In the genomic region with DNA sequence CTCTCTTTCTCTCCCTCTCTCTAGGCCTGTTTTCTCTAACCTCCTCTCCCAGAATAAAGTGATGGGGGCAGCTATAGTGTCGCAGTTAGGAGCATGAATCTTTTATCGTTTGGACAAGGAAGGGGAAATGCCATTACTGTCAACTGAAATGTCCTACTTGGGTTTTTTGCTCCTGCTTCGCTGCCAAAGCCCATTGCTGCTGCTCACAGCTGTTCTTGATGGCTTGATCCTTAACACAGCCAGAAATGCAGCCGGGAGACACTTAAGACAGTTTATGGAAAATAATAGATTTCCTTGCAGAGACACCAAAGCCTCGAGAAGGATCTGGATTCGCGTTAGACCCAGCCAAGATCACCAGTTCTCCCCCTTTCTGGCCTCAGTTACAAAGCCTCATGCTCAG, we compare ENCODE assay signal across 20 mouse cellular contexts.
DNase-seq lines count a peak whose midpoint lies in the region; ATAC-seq and TF ChIP-seq lines count a peak whose summit lies in the region.
"Had no signal": no experiment of that assay in that cellular context is flagged by ENCODE, and none has a peak within 500 bp of the region (broad histone marks: within the 10 kb centered on the region; RNA-seq: fewer than 3 reads in every experiment).

No protein-coding gene starts in this region.

- H3K4me2 ChIP-seq in embryonic facial prominence, embryonic 13.5 days: no peak overlapping the region
- no peak overlapping the region for H3K4me2 ChIP-seq in hindbrain, embryonic 16.5 days (ENCODE audit: low read length)
- H3K4me2 ChIP-seq in hindbrain, embryonic 11.5 days (replicated peaks; ENCODE audit: low read depth, low read length): no peak overlapping the region
- H3K4me2 ChIP-seq in lung, embryonic 14.5 days: no peak overlapping the region
- H3K4me2 ChIP-seq in embryonic facial prominence, embryonic 15.5 days (replicated peaks): no peak overlapping the region
- H3K4me2 ChIP-seq: intestine, embryonic 15.5 days; liver, embryonic 15.5 days; midbrain, embryonic 13.5 days had no signal

- H3K9ac ChIP-seq in embryonic facial prominence, embryonic 13.5 days: no peak overlapping the region
- H3K9ac ChIP-seq in hindbrain, embryonic 16.5 days (ENCODE audit: low read depth, low read length): no peak overlapping the region
- H3K9ac ChIP-seq in hindbrain, embryonic 11.5 days (ENCODE audit: low read depth, low read length): no peak overlapping the region
- H3K9ac ChIP-seq in lung, embryonic 14.5 days: no peak overlapping the region
- H3K9ac ChIP-seq in embryonic facial prominence, embryonic 15.5 days: no peak overlapping the region
- H3K9ac ChIP-seq: intestine, embryonic 15.5 days; liver, embryonic 15.5 days; midbrain, embryonic 13.5 days had no signal

- H3K4me3 ChIP-seq in embryonic facial prominence, embryonic 13.5 days: no peak overlapping the region
- no peak overlapping the region for H3K4me3 ChIP-seq in embryonic facial prominence, embryonic 10.5 days
- no peak overlapping the region for H3K4me3 ChIP-seq in hindbrain, embryonic 16.5 days (ENCODE audit: low read length)
- no peak overlapping the region for H3K4me3 ChIP-seq in hindbrain, embryonic 11.5 days (ENCODE audit: low read depth, low read length)
- no peak overlapping the region for H3K4me3 ChIP-seq in lung, embryonic 14.5 days (ENCODE audit: low read depth, low read length)
- H3K4me3 ChIP-seq in embryonic facial prominence, embryonic 15.5 days (replicated peaks): no peak overlapping the region
- H3K4me3 ChIP-seq: heart, adult 2 months; intestine, embryonic 15.5 days; liver, embryonic 15.5 days; midbrain, embryonic 13.5 days; myocyte had no signal

- no peaks in the 10 kb centered on the region for H3K9me3 ChIP-seq in embryonic facial prominence, embryonic 13.5 days
- no peaks in the 10 kb centered on the region for H3K9me3 ChIP-seq in embryonic facial prominence, embryonic 10.5 days
- H3K9me3 ChIP-seq in hindbrain, embryonic 16.5 days (ENCODE audit: control insufficient read depth, low read length): no peaks in the 10 kb centered on the region
- no peaks in the 10 kb centered on the region for H3K9me3 ChIP-seq in hindbrain, embryonic 11.5 days (ENCODE audit: control insufficient read depth, low read length)
- no peaks in the 10 kb centered on the region for H3K9me3 ChIP-seq in lung, embryonic 14.5 days (ENCODE audit: low read depth, low read length)
- H3K9me3 ChIP-seq in embryonic facial prominence, embryonic 15.5 days (replicated peaks): no peaks in the 10 kb centered on the region
- H3K9me3 ChIP-seq: intestine, embryonic 15.5 days; liver, embryonic 15.5 days; midbrain, embryonic 13.5 days had no signal

- DNase-seq in embryonic facial prominence, embryonic 10.5 days (ENCODE audit: low spot score): no peak
- DNase-seq in hindbrain, embryonic 11.5 days (ENCODE audit: low spot score): no peak
- peak; percentile 61 for DNase-seq in lung, embryonic 14.5 days
- no peak for DNase-seq in lung, adult 18-20 months
- DNase-seq in right cerebral cortex, postnatal 14 days: no peak
- DNase-seq: adrenal gland, adult 8-10 months; cerebellum, adult 8-10 months; gastrocnemius, postnatal 25 days; heart, adult 2 months; heart, postnatal 36 days had no signal

- H3K27me3 ChIP-seq in embryonic facial prominence, embryonic 13.5 days: no peaks in the 10 kb centered on the region
- no peaks in the 10 kb centered on the region for H3K27me3 ChIP-seq in embryonic facial prominence, embryonic 10.5 days (replicated peaks; ENCODE audit: low read depth, poor library complexity, severe bottlenecking)
- no peaks in the 10 kb centered on the region for H3K27me3 ChIP-seq in hindbrain, embryonic 16.5 days (replicated peaks; ENCODE audit: control insufficient read depth, insufficient read depth, low read length)
- no peaks in the 10 kb centered on the region for H3K27me3 ChIP-seq in hindbrain, embryonic 11.5 days (ENCODE audit: control insufficient read depth, insufficient read depth, low read length)
- no peaks in the 10 kb centered on the region for H3K27me3 ChIP-seq in lung, embryonic 14.5 days (ENCODE audit: insufficient read depth, low read length)
- H3K27me3 ChIP-seq in embryonic facial prominence, embryonic 15.5 days: no peaks in the 10 kb centered on the region
- H3K27me3 ChIP-seq: intestine, embryonic 15.5 days; liver, embryonic 15.5 days; midbrain, embryonic 13.5 days; Patski had no signal

- no peak for TF ChIP-seq CTCF in lung, embryonic 14.5 days (IDR thresholded peaks at IDR 0.05; ENCODE audit: low read depth)

- H3K27ac ChIP-seq in embryonic facial prominence, embryonic 13.5 days: peak overlapping the region; percentile 7; the same call in 1 of the 2 replicates
- H3K27ac ChIP-seq in embryonic facial prominence, embryonic 10.5 days (replicated peaks): no peak overlapping the region
- H3K27ac ChIP-seq in hindbrain, embryonic 16.5 days (ENCODE audit: low read depth, low read length): 0 out of 2 replicates have a peak overlapping the region, but pooled peaks have one; percentile 9
- H3K27ac ChIP-seq in hindbrain, embryonic 11.5 days (ENCODE audit: low read depth, low read length): no peak overlapping the region
- no peak overlapping the region for H3K27ac ChIP-seq in lung, embryonic 14.5 days (ENCODE audit: low read depth)
- H3K27ac ChIP-seq in embryonic facial prominence, embryonic 15.5 days (replicated peaks): 0 out of 2 replicates have a peak overlapping the region, but pooled peaks have one; percentile 39
- H3K27ac ChIP-seq: heart, adult 2 months; intestine, embryonic 15.5 days; liver, embryonic 15.5 days; midbrain, embryonic 13.5 days; stomach, postnatal 0 days had no signal

- WGBS in embryonic facial prominence, embryonic 13.5 days: 67% methylated on average over 7 of the region's 7 CpGs
- 86% methylated on average over 7 of the region's 7 CpGs for WGBS in embryonic facial prominence, embryonic 10.5 days
- 69% methylated on average over 7 of the region's 7 CpGs for WGBS in hindbrain, embryonic 16.5 days
- WGBS in hindbrain, embryonic 11.5 days: 83% methylated on average over 7 of the region's 7 CpGs
- 42% methylated on average over 7 of the region's 7 CpGs for WGBS in lung, embryonic 14.5 days
- 55% methylated on average over 7 of the region's 7 CpGs for WGBS in embryonic facial prominence, embryonic 15.5 days

- no peaks in the 10 kb centered on the region for H3K36me3 ChIP-seq in embryonic facial prominence, embryonic 13.5 days
- peaks cover 12% of the 10 kb centered on the region for H3K36me3 ChIP-seq in embryonic facial prominence, embryonic 10.5 days (replicated peaks)
- H3K36me3 ChIP-seq in hindbrain, embryonic 16.5 days (ENCODE audit: control insufficient read depth, insufficient read depth, low read length): 0 out of 2 replicates have a peak, but pooled peaks cover 4% of the 10 kb centered on the region
- no peaks in the 10 kb centered on the region for H3K36me3 ChIP-seq in hindbrain, embryonic 11.5 days (ENCODE audit: control insufficient read depth, insufficient read depth, low read length)
- no peaks in the 10 kb centered on the region for H3K36me3 ChIP-seq in lung, embryonic 14.5 days (ENCODE audit: insufficient read depth)
- no peaks in the 10 kb centered on the region for H3K36me3 ChIP-seq in embryonic facial prominence, embryonic 15.5 days
- H3K36me3 ChIP-seq: intestine, embryonic 15.5 days; liver, embryonic 15.5 days had no signal

- H3K4me1 ChIP-seq in embryonic facial prominence, embryonic 13.5 days: peaks cover 34% of the 10 kb centered on the region
- H3K4me1 ChIP-seq in embryonic facial prominence, embryonic 10.5 days: peaks cover 29% of the 10 kb centered on the region
- peaks cover 10% of the 10 kb centered on the region for H3K4me1 ChIP-seq in hindbrain, embryonic 16.5 days (ENCODE audit: control insufficient read depth, insufficient read depth, low read depth, low read length)
- H3K4me1 ChIP-seq in hindbrain, embryonic 11.5 days (replicated peaks; ENCODE audit: control insufficient read depth, insufficient read depth, low read length): no peaks in the 10 kb centered on the region
- H3K4me1 ChIP-seq in lung, embryonic 14.5 days (ENCODE audit: insufficient read depth): 0 out of 2 replicates have a peak, but pooled peaks cover 2% of the 10 kb centered on the region
- peaks cover 22% of the 10 kb centered on the region for H3K4me1 ChIP-seq in embryonic facial prominence, embryonic 15.5 days
- H3K4me1 ChIP-seq: liver, embryonic 15.5 days had no signal

- ATAC-seq in embryonic facial prominence, embryonic 13.5 days (ENCODE audit: insufficient number of reproducible peaks, insufficient read depth, low FRiP score, low TSS enrichment, low read depth): no peak
- no peak for ATAC-seq in hindbrain, embryonic 16.5 days
- ATAC-seq in hindbrain, embryonic 11.5 days (ENCODE audit: low FRiP score): no peak
- ATAC-seq in lung, embryonic 14.5 days (ENCODE audit: insufficient read depth): no peak
- ATAC-seq in embryonic facial prominence, embryonic 15.5 days (ENCODE audit: insufficient number of reproducible peaks, low FRiP score, low TSS enrichment, low read depth): no peak
- ATAC-seq: CD4-positive, CD25-positive, alpha-beta regulatory T cell, adult 4 months; intestine, embryonic 15.5 days; midbrain, embryonic 13.5 days; Patski had no signal

Comparison
In these comparisons a context has a peak if more than half of its experiments do, and no peak if none do; other contexts are left out.
1. H3K27ac ChIP-seq: peak in embryonic facial prominence, embryonic 13.5 days (single experiment), hindbrain, embryonic 16.5 days (single experiment) and embryonic facial prominence, embryonic 15.5 days (single experiment); none in embryonic facial prominence, embryonic 10.5 days (single experiment), hindbrain, embryonic 11.5 days (single experiment) and lung, embryonic 14.5 days (single experiment).